Mouse (Mus musculus) ovary, adult 18-20 months (tissue): ENCODE data around the gene Snrpe.

Experiments used
- DNase-seq: peaks from one replicate; pipeline ENCODE4 v3.0.0; 2022; ENCODE audit warnings: low spot score, mixed read lengths

Snrpe gene

DNA sequence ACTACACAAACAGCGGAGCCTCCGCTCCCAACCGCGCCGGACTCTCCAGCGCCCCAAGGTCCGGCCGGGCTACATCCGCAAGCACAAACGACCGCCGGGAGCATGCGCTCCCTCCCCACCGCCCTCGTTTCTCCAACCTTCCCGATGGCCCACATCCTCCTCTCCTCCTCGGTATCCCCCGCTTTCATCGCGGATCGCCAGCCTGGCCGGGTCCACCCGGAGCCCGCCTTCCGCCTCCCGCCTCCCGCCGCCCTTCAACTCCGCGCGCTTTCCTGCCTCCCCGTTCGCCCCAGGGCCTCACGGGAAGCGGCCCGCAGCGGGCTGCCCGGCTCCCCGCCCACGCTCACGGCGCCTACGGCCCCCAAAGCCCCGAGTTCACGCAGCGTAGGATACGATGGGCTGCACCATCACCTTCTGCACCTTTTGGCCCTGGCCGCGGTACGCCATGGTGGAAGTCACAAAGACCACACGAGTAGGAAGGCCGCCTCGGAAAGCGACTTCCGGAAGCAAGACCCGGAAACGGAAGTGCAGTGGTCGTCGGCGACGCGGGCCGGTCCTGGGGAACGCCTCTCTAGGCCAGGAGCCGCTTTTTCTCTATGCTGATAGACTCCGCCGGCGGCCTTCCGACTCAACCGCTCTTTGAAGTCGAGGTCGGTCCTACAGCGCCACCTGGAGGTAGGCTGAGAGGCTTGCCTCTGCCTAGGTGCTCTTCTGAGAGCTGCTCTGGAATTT is at the start of gene Snrpe:
TSS of gene Snrpe (minus strand) at position 521 of the 732 bp plus-strand sequence.
- peak; percentile 93 for DNase-seq

DNA sequence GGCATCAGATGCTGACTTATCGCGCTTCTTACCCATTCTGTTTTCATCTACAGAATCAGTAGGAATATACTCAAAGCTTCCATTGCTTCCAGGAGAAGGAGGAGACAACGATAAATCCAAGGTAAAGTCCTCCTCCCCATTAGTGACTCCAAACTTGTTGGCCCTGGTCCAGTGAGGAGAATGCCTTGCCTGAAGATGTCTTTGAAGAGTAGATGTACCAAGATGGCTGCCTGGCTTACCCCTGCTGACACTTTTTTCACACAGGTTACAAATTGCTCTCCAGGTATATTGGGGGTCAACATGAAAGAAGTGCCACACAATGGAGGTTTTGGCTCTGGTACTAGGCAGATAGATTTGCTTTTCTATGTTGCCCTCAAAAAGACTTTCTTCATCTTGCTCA is 48.8 kb upstream of the Snrpe start:
- no peak for DNase-seq

DNA sequence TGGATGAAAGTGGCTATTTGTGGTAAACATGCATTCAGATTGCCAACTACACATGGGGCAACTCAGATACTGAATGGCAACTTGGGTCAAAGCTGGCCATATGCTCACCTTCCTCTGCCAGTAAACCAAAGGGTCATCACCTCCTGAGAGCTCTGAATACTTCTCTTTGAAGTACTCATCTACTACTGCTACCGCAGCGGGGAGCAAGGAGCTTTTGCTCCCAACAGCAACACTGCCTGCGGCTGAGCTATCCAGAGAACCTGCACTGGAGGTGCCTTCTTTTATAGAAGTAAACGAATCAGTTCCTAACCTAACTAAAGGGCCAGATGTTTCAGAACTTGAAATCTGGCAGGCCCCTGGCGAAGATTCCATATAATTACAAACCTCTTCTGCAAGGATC is 46.7 kb upstream of the Snrpe start:
- DNase-seq: no peak

DNA sequence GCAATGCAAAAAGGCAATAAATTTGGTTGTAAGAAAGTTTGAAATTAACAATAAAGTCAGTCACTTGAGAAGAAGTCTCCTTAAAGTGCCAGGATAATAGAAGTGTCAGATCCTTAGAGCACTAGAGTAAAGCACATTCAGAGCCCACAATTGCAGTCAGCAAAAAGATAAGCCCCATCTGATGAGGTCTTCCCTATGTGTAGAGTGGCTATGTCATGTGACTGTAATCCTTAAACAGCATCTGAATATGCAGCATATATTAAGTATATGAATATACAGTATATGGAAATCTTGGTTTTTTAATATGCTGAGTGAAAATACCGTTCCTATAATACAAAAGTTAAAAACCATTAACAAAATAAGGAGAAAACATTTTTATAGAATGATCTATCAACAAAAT is 42.9 kb upstream of the Snrpe start:
- DNase-seq: no peak

DNA sequence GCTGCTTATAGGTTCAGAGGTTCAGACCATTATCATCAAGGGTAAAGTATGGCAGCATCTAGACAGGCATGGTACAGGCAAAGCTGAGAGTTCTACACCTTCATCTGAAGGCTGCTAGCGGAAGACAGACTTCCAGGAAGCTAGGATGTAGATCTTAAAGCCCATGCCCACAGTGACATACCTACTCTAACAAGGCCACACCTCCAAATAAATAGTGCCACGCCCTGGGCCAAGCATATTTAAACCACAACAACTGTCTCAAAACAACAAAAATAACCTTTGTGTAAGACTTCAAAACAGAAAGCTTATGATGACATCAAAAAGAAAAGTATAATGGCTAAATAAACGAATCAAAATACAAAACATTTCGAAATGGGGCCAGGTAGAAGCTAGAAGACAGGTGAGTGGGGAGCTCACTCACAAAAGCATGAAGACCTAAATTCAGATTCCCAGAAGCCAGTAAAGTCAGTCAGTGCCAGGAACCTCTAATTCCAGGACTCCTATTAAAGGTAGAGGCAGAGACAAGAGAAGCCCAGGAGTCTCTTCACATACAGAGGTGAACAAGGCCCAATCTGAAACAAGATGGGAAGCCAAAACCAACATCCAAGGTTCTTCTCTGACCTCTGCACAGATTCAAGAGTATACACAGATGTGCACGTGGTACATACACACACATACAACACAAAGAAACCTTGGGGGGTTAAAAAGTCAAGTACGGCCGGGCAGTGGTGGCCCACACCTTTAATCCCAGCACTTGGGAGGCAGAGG is 40.4 kb upstream of the Snrpe start:
- DNase-seq: no peak

DNA sequence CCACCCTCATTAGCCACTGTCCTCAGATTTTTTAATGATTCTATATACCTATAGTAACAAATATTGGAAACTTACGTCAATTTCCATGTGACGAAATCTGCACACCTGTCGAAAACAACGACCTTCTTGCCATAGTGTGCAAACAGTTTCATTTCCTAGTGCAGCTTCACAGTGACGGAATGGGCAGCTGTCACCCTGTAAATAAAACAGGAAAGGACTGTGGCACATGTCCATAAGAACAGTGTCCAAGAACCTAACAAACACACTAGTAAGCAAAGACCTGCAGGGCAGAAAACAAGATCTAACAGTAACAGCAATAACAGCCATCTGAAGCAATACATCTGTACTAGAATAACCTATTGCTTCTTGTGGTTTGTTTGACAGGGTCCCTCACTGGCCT is 35.6 kb upstream of the Snrpe start:
- no peak for DNase-seq

DNA sequence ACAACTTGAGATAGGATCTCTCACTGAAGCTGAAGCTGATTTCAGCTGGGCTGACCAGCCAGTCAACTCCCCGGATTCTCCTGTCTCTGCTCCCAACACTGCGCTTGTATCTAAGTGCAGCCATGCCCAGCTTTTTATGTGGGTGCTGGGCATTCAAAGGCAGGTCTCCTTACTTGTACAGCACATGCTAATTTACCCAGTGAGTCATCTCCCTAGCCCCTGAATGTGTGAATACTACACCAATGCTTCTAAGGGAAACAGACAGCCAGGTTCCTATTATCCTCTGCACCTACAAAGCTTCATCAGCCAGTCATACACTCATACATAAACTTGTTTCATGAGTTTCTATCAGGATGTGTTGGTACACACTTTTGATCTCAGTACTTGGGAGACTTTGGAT is 31.1 kb upstream of the Snrpe start:
- no peak for DNase-seq

DNA sequence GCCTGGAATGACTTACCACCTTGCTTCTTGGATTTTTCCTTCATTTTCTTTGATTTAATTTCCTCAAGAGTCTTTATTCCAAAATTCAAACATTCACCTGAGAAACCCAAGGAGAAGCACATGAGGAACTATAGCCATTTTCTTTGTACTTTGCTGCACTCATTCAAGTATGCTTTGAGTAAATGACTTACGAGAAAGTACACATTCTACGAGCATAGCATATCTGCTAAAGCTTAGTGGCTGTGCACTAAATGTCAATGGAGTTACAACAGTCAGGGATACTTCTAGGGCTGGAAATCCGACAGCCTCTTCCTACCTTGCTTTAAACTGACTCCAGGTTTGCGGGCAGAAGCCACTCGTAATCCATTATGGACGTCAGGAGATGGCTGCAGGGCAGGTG is 28.4 kb upstream of the Snrpe start:
- DNase-seq: no peak

DNA sequence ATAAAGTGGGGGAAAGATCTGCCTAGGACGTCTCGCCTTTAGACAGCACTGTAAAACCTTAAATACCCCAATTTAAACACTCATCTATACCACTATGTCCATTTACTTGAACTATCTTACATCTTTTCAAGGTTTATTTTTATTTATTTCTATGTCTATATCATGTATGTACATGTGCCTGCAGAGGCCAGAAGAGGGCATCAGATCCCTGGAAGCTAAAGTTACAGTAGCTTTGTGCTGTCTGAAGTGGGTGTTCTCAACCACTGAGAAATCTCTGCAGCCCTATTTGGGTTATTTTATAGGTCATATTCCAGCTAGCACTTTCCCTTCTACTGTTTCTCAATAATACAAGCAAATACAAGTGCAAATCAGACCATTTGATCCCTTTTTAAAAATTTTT is 22.1 kb upstream of the Snrpe start:
- DNase-seq: no peak

DNA sequence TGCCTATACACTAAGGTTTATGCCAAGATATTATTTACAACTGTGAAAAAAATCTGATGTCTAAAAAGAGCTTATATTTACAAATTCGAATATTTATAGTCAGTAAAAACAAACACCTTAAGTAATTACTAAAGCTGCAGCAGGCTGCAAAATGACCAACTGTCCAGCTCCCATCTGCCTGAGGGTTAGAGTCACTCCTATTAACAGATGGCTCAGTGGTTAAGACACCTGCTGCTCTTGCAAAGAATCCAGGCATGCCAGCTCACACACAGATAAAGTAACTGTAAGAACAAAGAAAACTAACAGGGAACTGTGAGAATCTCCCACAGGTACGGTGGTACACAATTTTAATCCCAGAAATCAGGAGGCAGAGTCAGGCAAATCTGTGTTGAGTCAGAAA is 15.0 kb upstream of the Snrpe start:
- no peak for DNase-seq

DNA sequence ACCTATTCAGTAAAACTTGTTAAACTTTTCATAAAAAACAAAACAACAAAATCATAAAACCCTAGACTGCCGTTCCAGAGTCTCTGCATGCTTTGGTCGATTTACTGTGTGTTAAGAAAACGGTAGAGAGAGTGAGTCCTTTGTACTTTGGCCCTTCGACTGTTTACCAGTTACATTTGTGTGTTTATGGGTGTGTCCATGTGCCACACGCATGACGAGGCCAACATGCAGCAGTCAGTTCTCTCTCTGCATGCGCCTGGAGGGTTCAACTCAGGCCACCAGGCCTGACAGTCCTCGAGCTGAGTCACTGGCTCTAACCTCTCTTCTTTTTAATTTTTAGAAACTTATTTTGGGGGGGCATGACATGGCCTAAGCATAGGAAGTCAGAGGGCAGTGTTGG is 8.2 kb upstream of the Snrpe start:
- DNase-seq: no peak

DNA sequence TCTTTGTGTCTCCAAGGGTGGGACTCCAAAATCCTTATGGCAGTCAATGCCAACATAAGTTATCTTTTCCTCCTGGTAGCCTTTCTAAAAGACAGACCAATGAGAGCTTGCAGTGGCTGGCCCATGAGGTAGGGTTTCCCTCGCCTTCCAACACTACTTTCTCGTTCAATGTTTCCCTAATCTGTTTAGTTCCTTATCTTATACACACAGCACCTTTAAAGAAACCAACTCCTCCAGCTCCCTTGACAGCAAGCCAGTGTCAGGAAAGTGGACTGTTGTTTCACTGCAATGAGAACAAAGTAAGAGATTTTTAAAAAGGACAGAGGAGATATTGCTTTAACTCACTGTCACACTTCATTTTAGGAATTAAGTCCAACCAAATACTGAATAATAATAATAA is 7.8 kb upstream of the Snrpe start:
- no peak for DNase-seq

DNA sequence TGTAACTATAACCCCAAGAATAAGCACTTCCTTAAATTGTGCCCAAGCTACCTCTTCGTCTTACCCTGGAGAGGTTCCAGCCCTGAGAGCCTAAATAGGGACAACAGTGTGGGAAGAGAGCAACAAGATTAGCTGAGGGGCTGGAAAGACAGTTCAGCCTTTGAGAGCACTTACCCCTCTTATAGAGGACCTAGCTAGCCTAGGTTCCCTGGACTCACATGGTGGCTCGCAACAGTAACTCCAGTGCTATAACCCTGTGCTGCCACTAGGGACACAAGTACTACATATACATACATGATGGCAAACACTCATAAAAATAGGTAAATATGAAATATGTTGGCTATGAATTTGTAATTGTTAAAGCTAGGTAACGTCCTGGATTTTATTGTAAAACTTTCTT is 3.7 kb upstream of the Snrpe start:
- no peak for DNase-seq

DNA sequence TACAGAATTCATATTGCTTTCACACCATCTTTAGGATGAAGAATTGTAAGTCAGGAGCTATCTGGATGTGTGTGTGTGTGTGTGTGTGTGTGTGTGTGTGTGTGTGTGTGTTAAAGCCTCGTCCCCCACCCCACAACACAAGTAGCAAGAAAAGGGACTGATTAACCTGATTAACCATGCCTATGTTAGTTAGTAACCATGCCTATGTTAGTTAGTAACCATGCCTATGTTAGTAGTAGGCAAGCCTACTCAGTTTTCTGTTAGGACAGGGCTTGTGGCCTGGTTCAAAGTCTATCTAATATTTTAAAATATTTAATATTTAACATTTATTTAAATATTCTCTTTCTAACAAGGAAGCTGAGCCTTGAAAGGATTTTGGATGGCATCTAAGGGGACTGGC is 1.3 kb upstream of the Snrpe start:
- no peak for DNase-seq

DNA sequence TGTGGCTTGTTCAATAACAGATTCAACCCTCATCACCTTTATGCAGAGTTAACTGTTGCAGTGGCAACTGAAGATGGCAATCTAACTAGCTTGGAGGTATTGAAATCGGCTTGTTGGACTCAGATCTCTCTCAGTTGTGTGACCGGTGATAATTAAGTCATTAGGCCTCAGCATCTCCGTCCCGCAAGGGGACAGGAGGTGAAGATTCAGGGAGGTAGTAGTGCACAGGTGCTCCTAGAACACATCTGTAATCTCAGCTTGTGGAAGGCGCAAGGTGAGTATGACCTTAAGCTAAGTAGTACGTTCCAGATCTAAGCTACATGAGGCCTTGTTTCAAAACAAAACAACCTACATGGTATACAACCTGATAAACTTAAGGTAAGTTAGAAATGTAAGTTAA is 510 bp upstream of the Snrpe start:
- no peak for DNase-seq

DNA sequence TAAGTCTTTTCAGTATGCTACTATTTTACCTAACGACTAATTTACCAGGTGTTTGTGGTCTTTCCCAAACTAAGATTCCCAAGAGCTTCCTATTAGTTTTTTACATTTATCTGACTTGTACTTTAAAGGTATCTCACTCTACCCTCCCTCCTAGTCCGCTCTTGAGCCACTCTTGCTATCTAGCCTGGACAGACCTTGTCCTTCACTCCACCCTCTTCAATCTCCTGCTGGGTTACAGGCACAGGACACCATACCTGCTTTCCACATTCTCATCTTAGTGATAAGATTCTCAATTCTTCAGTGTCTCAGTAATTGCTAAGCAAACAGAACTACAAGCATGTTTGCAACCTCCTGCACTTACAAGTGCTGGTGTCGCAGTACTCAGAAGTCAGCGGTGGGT is 6.9 kb downstream of the Snrpe start:
- DNase-seq: no peak

DNA sequence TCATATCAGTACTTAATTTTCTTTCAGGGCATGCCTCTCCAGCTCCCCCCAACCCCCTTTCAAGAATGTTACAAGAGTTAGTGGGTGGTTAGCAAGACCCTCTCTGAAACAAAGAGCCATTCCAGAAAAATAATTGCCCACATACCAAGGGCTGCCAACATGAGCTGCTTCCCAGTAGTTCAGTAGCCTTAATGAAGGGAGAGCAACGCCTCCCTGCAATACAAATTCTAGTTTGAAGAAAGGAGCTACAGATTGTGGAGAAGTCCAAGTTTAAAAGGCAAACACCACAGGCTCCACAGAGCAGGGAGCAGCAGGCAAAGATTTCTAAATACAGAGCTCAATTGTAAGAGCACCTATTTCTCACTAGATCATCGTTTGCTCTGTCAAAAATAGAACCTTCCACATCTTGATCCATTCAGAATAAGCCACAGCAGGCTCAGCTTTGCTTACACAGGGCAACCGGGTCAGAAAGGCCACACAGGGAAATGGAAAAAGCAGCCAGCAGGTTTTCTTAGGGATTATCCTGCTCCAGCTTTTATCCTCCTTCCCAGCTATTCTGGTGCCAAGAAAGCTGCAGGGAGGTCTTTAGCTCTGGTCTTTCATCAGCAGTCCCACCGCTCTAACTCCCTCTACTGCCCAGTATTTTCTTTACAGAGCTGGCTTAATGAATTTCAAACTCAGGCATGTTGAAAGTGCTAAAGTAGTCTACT is 13.6 kb downstream of the Snrpe start:
- no peak for DNase-seq

DNA sequence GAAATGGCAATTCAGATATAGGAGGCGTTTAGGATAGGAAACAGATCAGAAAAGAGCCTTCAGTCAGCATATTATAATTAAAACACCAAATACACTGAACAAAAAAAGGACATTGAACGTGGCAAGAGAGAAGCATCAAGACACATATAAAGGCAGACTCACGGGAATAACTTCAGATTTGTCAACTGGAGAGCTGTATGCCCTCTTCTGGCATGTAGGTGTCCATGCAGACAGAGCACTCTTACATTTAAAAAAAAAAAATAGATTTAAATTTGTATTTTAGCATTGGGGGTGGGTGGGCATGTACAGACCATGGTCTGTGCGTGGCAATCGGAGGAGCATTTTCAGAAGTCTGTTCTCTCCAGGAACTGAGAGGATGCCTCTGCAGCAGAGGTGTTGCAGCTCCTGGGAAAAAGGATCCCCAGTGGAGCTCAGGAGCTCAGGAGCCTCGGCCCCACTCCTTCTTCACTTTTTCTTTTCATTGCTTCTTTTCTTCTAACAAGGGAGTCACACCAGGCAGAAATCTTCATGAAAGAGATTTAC is 24.0 kb downstream of the Snrpe start:
- DNase-seq: no peak

DNA sequence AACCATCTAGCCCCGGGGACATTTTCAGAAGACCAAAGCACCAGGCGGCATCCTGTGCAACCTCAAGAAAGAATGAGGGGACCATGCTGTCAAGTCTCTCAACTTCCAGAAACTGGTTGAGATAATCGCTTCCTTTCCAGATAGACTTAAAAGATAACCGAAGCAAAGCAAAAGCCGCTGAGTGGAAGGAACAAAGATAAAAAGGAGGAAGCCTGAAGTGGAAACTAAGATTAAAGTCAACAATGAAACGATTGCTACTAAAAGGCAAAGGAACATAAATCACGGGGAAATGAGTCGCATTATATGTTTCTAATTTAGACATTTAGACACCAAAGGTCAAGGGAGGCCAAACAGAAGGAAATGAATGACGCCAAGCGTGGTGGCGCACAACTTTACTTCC is 38.8 kb downstream of the Snrpe start:
- no peak for DNase-seq
